Mouse (Mus musculus) liver, adult (tissue): Measurements from ENCODE around the gene Hpca.

ENCODE experiments used
- GATA4 ChIP-seq: IDR thresholded peaks from 2 replicates; pipeline ENCODE4 v1.6.1; 2014; ENCODE audit warnings: mild to moderate bottlenecking, low read length; ENCODE audit not compliant: insufficient replicate concordance

Gene Hpca

GRCm38 (mm10) chr4:129141560-129142438 is 20.0 kb upstream of the Hpca start:
- TF ChIP-seq GATA4: no peak

GRCm38 (mm10) chr4:129140808-129141207 is 19.0 kb upstream of the Hpca start:
- no peak for TF ChIP-seq GATA4

GRCm38 (mm10) chr4:129139642-129140041 is 17.8 kb upstream of the Hpca start:
- TF ChIP-seq GATA4: no peak

- no peak for TF ChIP-seq GATA4
These were observed 15.8 kb upstream of the Hpca start for GRCm38 (mm10) chr4:129137392-129138321.

GRCm38 (mm10) chr4:129136579-129137391 is 14.9 kb upstream of the Hpca start, which contains the start of gene Fndc5:
Gene Fndc5, plus strand, starts transcription at chr4:129136999.
- no peak for TF ChIP-seq GATA4

GRCm38 (mm10) chr4:129136189-129136578 is 14.3 kb upstream of the Hpca start:
- no peak for TF ChIP-seq GATA4

GRCm38 (mm10) chr4:129135637-129136036 is 13.8 kb upstream of the Hpca start:
- TF ChIP-seq GATA4: no peak

- TF ChIP-seq GATA4: no peak
These were observed 13.2 kb upstream of the Hpca start for GRCm38 (mm10) chr4:129134799-129135585.

GRCm38 (mm10) chr4:129130755-129131303 is 9.0 kb upstream of the Hpca start:
- TF ChIP-seq GATA4: no peak

- no peak for TF ChIP-seq GATA4
These were observed 8.3 kb upstream of the Hpca start for GRCm38 (mm10) chr4:129130149-129130548.

GRCm38 (mm10) chr4:129129387-129129786 is 7.6 kb upstream of the Hpca start:
- TF ChIP-seq GATA4: no peak

- TF ChIP-seq GATA4: no peak
These were observed 6.9 kb upstream of the Hpca start for GRCm38 (mm10) chr4:129128582-129129338.
